Mouse (Mus musculus): ENCODE measurements at regions not wholly inside any gene's neighbourhood (a gene's known extent, or its start where the extent isn't known, plus 50 kb on each side); places are given as distances from the start of the nearest gene placed in this dataset.

DNA sequence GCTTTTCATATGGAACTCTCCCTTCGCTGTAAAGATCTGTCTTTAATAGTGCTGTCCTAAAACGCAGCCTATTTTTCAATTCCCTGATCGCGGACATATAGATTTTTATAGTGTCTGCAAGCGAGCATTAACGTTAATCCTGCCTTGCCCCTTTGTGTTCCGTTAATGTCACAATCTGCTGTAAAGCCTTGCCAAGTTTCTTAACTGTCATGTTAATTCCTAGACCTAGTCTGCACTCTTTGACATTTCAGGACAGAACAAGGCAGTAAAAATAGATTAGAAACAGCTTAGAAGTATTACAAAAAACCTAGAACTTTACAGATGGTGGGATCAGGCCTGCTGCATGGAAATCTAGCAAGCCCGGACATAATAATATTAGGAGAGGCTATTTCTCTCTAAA is 410.6 kb downstream of the Zfp536 start:
- Histone ChIP-seq H3K4me1 (peaks cover 69% of the 10 kb centered on the region), H3K27me3 (ENCODE audit: low read depth, poor library complexity, severe bottlenecking) (peaks cover 13% of the 10 kb centered on the region; the same call in 1 of the 2 replicates), H3K27ac (replicated peaks) (peak overlapping the region; percentile 87), H3K36me3 (no peaks in the 10 kb centered on the region), H3K4me3 (peak overlapping the region; percentile 45), H3K9me3 (replicated peaks) (no peaks in the 10 kb centered on the region)
- WGBS, result 28% methylated on average over 8 of the region's 8 CpGs
- no peak for DNase-seq (ENCODE audit: low spot score)

DNA sequence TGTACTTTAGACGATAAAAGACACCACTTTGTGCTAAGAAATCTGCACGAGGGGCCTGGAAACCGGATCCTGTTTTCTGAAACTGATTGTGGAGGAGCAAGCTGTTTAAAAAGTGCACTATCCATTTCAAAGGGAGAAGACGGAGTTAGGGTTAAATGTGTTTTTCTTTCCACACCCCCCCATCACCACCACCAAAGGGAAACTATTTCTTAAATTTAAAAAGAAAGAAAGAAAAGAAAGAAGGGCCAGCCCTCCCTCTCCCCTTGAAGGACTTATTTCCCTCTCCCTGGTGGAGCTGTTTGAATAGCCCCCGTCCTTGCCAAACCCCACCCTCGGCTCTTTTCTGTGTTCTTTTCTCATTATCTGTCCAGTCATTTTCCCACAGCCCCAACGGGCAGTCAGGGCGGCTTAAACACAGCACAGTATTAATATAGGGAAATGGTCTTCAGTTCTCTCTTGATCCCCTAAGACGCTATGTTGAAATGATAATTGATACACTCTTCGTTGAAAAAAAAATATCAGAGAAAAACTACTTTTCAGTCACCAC is 409.7 kb downstream of the Zfp536 start:
- Histone ChIP-seq H3K4me3 (peak overlapping the region; percentile 29), H3K27ac (replicated peaks) (peak overlapping the region; percentile 87), H3K36me3 (no peaks in the 10 kb centered on the region), H3K9me3 (replicated peaks) (no peaks in the 10 kb centered on the region), H3K4me1 (peaks cover 65% of the 10 kb centered on the region), H3K27me3 (ENCODE audit: low read depth, poor library complexity, severe bottlenecking) (peaks cover 13% of the 10 kb centered on the region; the same call in 1 of the 2 replicates)
- peak; percentile 65 for DNase-seq (ENCODE audit: low spot score)
- 7% methylated on average over 10 of the region's 10 CpGs for WGBS

DNA sequence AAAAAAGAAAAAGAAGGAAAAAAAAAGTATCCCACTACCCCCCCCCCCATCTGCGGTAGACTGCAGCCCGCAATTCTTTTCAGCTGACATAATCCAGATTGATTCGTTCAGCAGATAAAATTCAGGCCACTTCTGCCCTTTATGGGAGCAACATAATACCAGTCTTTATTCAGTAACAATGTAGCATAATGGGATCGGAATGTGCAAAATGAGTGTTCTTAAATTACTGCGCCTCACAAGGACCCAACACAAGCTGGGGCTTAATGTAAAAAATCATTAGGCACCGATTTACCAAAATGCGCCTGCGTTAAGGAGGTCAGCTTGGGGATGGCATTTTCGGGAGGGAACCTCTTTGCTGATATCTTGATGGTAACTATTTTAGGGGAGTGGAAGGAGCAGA is 409.2 kb downstream of the Zfp536 start:
- H3K36me3 ChIP-seq, result no peaks in the 10 kb centered on the region
- 25% methylated on average over 9 of the region's 9 CpGs for WGBS
- peaks cover 13% of the 10 kb centered on the region; the same call in 1 of the 2 replicates for H3K27me3 ChIP-seq (ENCODE audit: low read depth, poor library complexity, severe bottlenecking)
- H3K4me3 ChIP-seq, result peak overlapping the region; percentile 29
- no peaks in the 10 kb centered on the region for H3K9me3 ChIP-seq (replicated peaks)
- peaks cover 65% of the 10 kb centered on the region for H3K4me1 ChIP-seq
- peak; percentile 43 for DNase-seq (ENCODE audit: low spot score)
- peak overlapping the region; percentile 87 for H3K27ac ChIP-seq (replicated peaks)

DNA sequence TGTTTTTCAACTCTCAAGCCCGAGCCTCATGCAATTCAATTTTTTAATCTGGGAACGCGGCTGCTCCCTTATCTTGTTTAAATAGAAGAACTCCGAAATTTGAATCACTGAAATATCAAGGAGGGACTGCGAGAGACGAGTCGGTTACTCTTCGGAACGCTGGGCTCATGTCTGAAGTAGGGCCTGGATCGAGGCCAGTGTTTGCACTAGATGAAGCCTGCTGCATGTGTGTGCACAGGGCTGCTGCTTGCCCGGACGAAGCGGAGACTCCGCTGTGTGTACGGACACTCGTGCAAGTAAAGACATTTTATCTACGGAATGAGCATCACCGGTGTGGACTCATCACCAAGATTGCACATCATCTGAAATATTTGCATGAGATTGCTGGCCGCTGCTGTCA is 407.4 kb downstream of the Zfp536 start:
- H3K36me3 ChIP-seq, result no peaks in the 10 kb centered on the region
- no peak overlapping the region for H3K4me3 ChIP-seq
- DNase-seq (ENCODE audit: low spot score), result no peak
- 88% methylated on average over 19 of the region's 19 CpGs for WGBS
- H3K27me3 ChIP-seq (ENCODE audit: low read depth, poor library complexity, severe bottlenecking), result peaks cover 9% of the 10 kb centered on the region; the same call in 1 of the 2 replicates
- H3K4me1 ChIP-seq, result peaks cover 58% of the 10 kb centered on the region
- no peaks in the 10 kb centered on the region for H3K9me3 ChIP-seq (replicated peaks)
- H3K27ac ChIP-seq (replicated peaks), result peak overlapping the region; percentile 87

DNA sequence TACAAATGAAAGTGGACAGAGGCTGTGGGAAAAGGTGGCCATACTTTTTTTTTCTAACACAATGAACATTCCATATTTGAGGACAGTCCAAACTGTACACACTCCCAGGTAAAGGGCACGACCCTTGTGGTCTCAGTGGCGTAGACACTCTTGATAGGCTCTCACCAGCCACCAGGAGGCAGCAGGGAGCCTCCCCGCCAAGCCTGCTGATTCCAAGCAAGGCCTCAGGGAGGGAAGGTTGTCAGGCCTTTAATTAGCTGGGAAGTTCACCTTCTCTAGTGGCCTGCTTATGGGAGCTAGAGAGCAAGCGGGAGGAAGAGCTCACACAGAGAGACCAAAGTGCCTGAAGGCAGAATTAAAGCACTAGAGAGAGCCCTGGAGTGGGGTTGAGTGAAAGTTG is 403.7 kb downstream of the Zfp536 start:
- DNase-seq (ENCODE audit: low spot score), result peak; percentile 55
- Histone ChIP-seq H3K4me3 (no peak overlapping the region), H3K9me3 (replicated peaks) (no peaks in the 10 kb centered on the region), H3K36me3 (no peaks in the 10 kb centered on the region), H3K4me1 (peaks cover 38% of the 10 kb centered on the region), H3K27ac (replicated peaks) (peak overlapping the region; percentile 47; the same call in 1 of the 2 replicates), H3K27me3 (ENCODE audit: low read depth, poor library complexity, severe bottlenecking) (no peaks in the 10 kb centered on the region; the same call in 1 of the 2 replicates)
- 40% methylated on average over 4 of the region's 4 CpGs for WGBS

DNA sequence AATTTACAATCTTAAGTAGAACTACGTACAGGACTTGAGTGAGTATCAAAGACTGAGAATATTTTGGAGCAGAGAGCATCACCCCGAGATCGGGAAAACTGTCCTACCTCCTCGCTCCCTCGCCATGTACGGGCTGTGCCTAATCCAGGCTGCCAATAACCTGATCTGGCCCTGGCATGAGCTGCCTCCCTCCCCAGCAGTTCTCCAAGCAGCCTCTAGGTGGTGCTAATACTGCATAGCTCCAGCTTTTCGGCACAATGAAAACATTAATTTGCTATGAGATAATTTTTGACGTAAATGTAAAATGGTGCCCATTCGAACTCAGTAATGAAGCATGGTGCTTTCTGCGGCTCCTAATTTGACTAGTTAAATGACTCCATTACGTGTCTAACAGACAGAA is 399.6 kb downstream of the Zfp536 start:
- H3K27me3 ChIP-seq (ENCODE audit: low read depth, poor library complexity, severe bottlenecking), result peaks cover 12% of the 10 kb centered on the region; the same call in 1 of the 2 replicates
- peak; percentile 76 for DNase-seq (ENCODE audit: low spot score)
- H3K27ac ChIP-seq (replicated peaks), result peak overlapping the region; percentile 23; the same call in 1 of the 2 replicates
- no peaks in the 10 kb centered on the region for H3K36me3 ChIP-seq
- H3K4me1 ChIP-seq, result peaks cover 57% of the 10 kb centered on the region
- H3K4me3 ChIP-seq, result no peak overlapping the region
- no peaks in the 10 kb centered on the region for H3K9me3 ChIP-seq (replicated peaks)
- 14% methylated on average over 11 of the region's 11 CpGs for WGBS

DNA sequence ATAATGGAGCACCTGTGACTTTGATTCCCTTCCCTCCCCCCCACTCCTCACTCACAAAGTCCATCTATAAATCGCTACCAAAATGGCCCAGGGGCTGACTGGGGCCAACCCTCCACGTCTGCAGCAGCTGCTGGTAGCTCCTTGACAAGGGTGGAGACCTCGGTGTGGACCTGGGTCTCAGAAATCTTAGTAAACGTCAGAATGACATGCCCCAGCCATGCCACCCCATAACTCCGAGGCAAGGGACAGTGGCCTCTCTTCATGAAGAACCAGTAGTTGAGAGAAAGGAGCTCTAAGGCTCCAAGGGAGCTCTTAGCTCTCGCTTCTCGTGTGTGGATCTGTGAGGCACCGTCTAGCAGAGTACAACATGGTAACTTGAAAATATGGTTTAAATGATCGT is 398.4 kb downstream of the Zfp536 start:
- Histone ChIP-seq H3K4me1 (peaks cover 53% of the 10 kb centered on the region), H3K36me3 (no peaks in the 10 kb centered on the region), H3K9me3 (replicated peaks) (no peaks in the 10 kb centered on the region), H3K27me3 (ENCODE audit: low read depth, poor library complexity, severe bottlenecking) (peaks cover 12% of the 10 kb centered on the region; the same call in 1 of the 2 replicates), H3K4me3 (no peak overlapping the region), H3K27ac (replicated peaks) (peak overlapping the region; percentile 78)
- 68% methylated on average over 9 of the region's 9 CpGs for WGBS
- peak; percentile 16 for DNase-seq (ENCODE audit: low spot score)

DNA sequence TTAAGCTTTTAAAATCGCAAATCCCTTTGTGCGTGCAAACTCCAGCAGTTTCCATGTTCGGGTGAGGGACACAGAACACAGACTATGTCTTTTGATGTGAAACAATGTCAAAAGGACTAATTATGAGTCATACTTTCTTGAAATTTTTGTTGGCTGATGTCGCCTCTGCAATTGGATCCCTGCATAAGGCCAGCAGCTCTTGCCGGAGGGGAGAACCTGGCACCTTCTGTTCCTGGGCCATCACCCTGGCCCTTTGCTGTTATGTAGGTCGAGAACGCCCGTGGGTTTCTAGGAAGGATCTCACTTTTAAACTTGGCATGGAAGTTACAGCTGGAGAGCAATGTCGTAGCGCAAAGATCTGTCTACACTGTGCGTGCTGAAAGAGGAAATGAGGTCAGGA is 397.9 kb downstream of the Zfp536 start:
- H3K27ac ChIP-seq (replicated peaks), result peak overlapping the region; percentile 78
- H3K27me3 ChIP-seq (ENCODE audit: low read depth, poor library complexity, severe bottlenecking), result peaks cover 12% of the 10 kb centered on the region; the same call in 1 of the 2 replicates
- DNase-seq (ENCODE audit: low spot score), result no peak
- H3K4me3 ChIP-seq, result no peak overlapping the region
- 69% methylated on average over 11 of the region's 11 CpGs for WGBS
- no peaks in the 10 kb centered on the region for H3K9me3 ChIP-seq (replicated peaks)
- H3K36me3 ChIP-seq, result no peaks in the 10 kb centered on the region
- H3K4me1 ChIP-seq, result peaks cover 53% of the 10 kb centered on the region

DNA sequence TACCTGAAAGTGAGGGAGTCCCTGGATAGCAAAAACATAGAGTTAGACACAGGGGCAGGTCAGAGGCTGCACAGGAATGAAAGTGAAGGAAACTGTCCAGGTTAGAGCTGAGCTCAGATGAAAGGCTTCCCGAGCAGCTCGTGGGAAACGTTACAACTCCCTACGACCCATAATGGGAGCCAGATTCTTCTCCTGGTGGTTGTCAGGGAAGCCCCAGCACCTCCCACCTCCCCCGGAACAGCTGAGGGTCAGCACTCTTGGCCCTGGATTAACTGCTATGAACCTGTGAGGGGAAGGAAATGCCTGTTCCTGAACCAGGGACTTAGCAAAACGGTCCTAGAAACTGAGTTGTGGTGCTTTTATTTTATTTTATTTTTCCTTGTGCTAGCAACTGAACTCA is 397.2 kb downstream of the Zfp536 start:
- WGBS, result 7% methylated on average over 6 of the region's 6 CpGs
- peaks cover 12% of the 10 kb centered on the region; the same call in 1 of the 2 replicates for H3K27me3 ChIP-seq (ENCODE audit: low read depth, poor library complexity, severe bottlenecking)
- DNase-seq (ENCODE audit: low spot score), result peak; percentile 44
- no peaks in the 10 kb centered on the region for H3K9me3 ChIP-seq (replicated peaks)
- H3K36me3 ChIP-seq, result no peaks in the 10 kb centered on the region
- no peak overlapping the region for H3K4me3 ChIP-seq
- peaks cover 53% of the 10 kb centered on the region for H3K4me1 ChIP-seq
- H3K27ac ChIP-seq (replicated peaks), result peak overlapping the region; percentile 78

DNA sequence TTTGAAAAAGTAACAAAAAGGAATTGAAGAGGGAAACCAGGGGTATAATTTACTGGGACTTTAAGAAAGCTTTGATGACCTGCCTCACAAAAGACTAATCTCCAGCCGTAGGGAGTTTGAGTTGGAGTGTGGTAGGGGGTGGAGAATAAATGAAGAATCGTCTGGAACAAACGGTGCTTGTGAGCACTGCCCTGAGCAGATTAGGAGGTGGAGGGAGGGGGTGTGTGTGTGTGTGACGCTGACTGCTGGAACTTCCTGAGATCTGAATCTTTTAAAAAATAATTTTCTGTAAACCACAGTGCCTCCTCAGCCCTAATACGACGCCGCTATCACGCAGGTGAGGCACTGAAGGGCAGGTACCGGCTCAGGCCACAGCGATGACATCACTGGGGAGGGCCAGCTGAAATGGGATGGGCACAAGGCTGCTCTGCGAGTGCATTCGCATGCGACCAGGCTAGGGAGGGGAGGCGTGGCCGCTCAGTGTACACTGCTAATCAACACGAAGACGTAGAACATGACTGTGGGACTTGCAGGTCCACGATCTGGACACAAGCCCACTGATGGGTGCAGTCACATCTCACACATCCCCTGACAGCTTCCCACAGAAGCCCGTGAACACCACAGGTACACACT is 395.4 kb downstream of the Zfp536 start:
- H3K27ac ChIP-seq (replicated peaks), result peak overlapping the region; percentile 65
- H3K9me3 ChIP-seq (replicated peaks), result no peaks in the 10 kb centered on the region
- peaks cover 12% of the 10 kb centered on the region; the same call in 1 of the 2 replicates for H3K27me3 ChIP-seq (ENCODE audit: low read depth, poor library complexity, severe bottlenecking)
- DNase-seq (ENCODE audit: low spot score), result no peak
- H3K4me1 ChIP-seq, result peaks cover 51% of the 10 kb centered on the region
- H3K4me3 ChIP-seq, result peak overlapping the region; percentile 31
- 27% methylated on average over 19 of the region's 19 CpGs for WGBS
- H3K36me3 ChIP-seq, result no peaks in the 10 kb centered on the region

DNA sequence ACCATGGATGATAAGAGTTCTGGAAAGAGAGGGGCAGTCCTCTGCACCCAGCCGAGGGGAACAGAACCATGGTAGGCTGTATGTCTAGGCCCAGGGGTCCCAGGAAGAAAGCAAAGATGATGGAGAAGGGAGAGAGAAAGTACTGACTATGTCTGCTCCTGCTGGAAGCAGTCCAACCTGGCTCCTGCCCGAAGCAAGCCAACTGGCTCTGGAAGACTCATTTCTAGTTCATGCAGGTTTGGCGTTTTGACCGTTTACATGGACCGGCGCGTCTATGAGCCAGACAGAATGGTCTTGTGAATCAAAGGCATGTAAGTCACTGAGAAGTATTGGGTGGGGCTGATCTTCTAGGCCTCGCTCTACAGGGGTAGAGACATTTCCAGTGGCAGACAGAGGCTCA is 385.6 kb downstream of the Zfp536 start:
- Histone ChIP-seq H3K9me3 (replicated peaks) (no peaks in the 10 kb centered on the region), H3K27me3 (ENCODE audit: low read depth, poor library complexity, severe bottlenecking) (no peaks in the 10 kb centered on the region), H3K27ac (replicated peaks) (no peak overlapping the region), H3K4me1 (peaks cover 11% of the 10 kb centered on the region; the same call in 1 of the 2 replicates), H3K4me3 (no peak overlapping the region), H3K36me3 (no peaks in the 10 kb centered on the region)
- 96% methylated on average over 8 of the region's 8 CpGs for WGBS
- no peak for DNase-seq (ENCODE audit: low spot score)

DNA sequence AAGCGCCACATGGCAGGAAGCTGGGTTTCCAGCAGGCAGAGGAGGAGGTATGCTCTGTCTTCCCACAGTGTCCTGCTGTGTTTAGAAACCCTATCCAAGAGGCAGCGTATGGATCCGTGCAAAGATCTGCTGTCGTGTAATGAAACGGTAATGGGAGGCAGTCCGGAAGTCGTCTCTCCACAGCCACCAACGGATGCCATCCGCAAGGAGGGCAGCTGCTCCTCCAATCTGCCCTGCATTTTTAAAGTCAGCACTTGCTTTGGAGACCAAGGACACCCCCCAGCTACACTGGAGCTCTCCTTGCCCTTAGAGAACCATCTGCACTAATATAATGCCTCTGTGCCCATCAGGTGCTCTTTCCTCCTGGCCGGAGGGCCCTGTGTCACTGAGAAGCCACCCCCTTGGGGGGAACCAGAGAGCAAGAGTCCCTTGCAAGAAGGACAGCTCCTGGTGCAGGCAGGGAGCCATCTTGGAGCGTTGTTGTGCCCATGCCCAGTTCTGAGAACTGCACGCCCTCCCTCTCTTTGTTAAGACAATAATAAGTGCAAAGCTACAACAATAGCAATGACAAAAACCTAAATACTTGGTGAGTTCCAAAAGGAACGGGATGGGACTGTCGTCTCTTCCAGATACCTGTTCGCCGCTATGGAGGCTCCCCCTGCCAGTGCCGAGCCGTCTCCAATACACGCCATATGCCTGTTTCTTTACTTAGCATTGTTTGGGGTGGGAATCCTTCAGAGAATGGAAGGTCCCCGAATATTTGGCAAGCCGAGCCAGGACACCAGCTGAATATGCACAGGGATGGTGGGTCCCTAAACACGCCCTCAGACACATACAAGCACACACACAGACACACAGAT is 384.4 kb downstream of the Zfp536 start:
- H3K36me3 ChIP-seq, result no peaks in the 10 kb centered on the region

More for the DNA sequence above, 384.4 kb downstream of the Zfp536 start:
- H3K4me1 ChIP-seq, result peaks cover 12% of the 10 kb centered on the region; the same call in 1 of the 2 replicates
- no peaks in the 10 kb centered on the region for H3K9me3 ChIP-seq (replicated peaks)
- 0 out of 2 replicates have a peak overlapping the region, but pooled peaks have one; percentile 42 for H3K27ac ChIP-seq (replicated peaks)
- no peaks in the 10 kb centered on the region for H3K27me3 ChIP-seq (ENCODE audit: low read depth, poor library complexity, severe bottlenecking)
- H3K4me3 ChIP-seq, result no peak overlapping the region
- no peak for DNase-seq (ENCODE audit: low spot score)
- WGBS, result 87% methylated on average over 22 of the region's 22 CpGs
